Mouse (Mus musculus): Measurements from ENCODE around the gene Mgl2. TPM values are rescaled to one million over a fixed set of nuclear protein-coding genes. Genes with fewer than 3 reads are reported as not detected.

Gene Mgl2
- 0.10 TPM in 1 of 2 replicates, not detected in the other for polyA plus RNA-seq (2012; ENCODE audit: low replicate concordance)

DNA sequence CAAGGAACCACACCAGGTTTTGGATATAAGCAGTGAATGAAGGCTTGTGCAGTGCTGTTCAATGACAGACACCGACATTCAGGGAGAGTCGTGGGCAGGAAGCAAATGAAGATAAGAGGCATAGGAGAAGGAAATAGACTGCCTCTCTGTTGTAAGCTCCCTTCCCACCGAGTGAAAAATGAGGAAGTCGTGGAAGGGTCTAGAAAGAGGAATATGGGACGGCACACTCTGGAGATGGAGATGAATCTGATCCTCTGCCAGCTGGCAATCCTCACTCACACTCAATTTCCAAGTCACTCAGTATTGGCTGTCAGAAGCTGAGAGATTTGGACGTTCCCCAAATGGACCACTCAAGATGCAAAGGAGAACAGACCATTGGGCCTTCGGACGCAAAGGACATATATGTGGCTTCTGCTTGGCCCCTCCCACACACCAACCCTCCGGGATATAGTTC is at the start of gene Mgl2:
Gene Mgl2 (plus strand): TSS at position 404 of the 454 bp plus-strand sequence.

DNA sequence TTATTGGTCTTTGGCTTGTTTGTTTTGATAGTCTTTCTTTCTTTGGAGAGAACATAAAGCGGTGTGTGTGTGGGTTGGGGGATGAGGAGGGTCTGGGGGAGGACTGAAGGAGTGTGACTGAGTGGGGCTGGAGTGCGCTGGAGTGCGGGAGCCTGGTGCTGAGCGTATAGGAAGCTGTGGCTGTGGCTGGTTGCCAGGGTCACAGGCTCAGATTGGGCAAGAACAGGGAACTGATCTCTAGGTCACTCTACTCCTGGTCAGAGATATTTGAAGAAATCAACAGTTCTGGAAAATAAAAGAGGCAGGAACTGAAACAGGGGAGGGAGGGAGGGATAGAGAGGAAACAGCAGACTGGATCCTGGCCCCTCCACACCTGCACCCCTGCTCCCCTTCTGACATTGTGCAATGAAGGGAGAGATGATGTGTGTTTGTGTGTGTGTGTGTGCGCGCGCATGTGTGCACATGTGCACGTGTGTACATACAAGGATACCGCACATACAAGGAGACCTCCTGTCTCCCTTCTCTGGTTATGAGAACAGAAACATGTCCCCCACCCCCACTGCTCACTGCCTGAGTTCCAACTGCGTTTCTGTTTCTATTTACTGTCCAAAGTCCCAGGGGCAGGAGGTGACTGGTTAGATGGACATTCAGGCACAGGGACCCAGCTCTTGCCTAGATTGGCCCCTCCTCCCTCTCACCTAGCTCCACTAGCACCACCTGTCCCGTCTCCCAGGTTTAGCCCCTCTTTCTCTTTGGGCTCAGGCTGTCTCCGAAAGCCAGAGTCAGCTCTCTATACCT is 37.9 kb upstream of the Mgl2 start, which contains the start of gene Asgr2:
Gene Asgr2 (plus strand): TSS at position 659 of the 798 bp plus-strand sequence.

DNA sequence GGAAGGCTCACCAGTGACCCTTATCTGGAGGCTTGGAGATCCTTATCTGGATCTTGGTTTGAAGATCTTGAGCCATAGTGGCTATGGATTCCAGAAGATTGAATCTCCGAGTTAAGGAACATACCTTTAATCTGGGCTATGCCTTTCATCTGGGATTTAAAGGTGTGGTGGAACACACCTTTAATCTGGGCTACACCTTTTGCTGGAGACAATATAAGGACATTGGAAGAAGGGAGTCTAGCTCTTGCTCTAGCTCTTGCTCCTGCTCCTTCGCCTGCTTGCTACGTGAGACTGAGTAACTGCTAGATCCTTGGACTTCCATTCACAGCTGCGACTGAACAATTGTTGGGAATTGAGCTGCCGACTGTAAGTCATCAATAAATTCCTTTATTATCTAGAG is 25.8 kb downstream of the Mgl2 start, which contains the start of gene Clec10a:
Gene Clec10a (plus strand): TSS at position 301 of the 400 bp plus-strand sequence.

Other genes with a start within 250 kb of the Mgl2 start
- gene Kctd11, start 248.9 kb upstream of the Mgl2 start, polyA plus RNA-seq (2012; ENCODE audit: low replicate concordance) = 3.0 and 3.7 TPM in 2 replicates
- gene Acap1, start 234.8 kb upstream of the Mgl2 start, polyA plus RNA-seq (2012; ENCODE audit: low replicate concordance) = 193 and 275 TPM in 2 replicates
- gene 2810408A11Rik, start 229.3 kb upstream of the Mgl2 start, polyA plus RNA-seq (2012; ENCODE audit: low replicate concordance) = 1.1 and 1.5 TPM in 2 replicates
- 67.4 and 137 TPM in 2 replicates for gene Neurl4, start 229.3 kb upstream of the Mgl2 start, polyA plus RNA-seq (2012; ENCODE audit: low replicate concordance)
- 109 and 212 TPM in 2 replicates for gene Gps2, start 216.4 kb upstream of the Mgl2 start, polyA plus RNA-seq (2012; ENCODE audit: low replicate concordance)
- gene Eif5a, start 208.4 kb upstream of the Mgl2 start, polyA plus RNA-seq (2012; ENCODE audit: low replicate concordance) = 938 and 1,043 TPM in 2 replicates
- gene Ybx2, start 194.5 kb upstream of the Mgl2 start, polyA plus RNA-seq (2012; ENCODE audit: low replicate concordance) = 0.54 and 2.7 TPM in 2 replicates
- gene Slc2a4, start 182.1 kb upstream of the Mgl2 start, polyA plus RNA-seq (2012; ENCODE audit: low replicate concordance) = 15.8 TPM in 1 of 2 replicates, not detected in the other
- 0.27 and 0.88 TPM in 2 replicates for gene Cldn7, start 165.6 kb upstream of the Mgl2 start, polyA plus RNA-seq (2012; ENCODE audit: low replicate concordance)
- 123 and 255 TPM in 2 replicates for gene Ctdnep1, start 149.2 kb upstream of the Mgl2 start, polyA plus RNA-seq (2012; ENCODE audit: low replicate concordance)
- gene Elp5, start 147.8 kb upstream of the Mgl2 start, polyA plus RNA-seq (2012; ENCODE audit: low replicate concordance) = 11.9 and 17.1 TPM in 2 replicates
- 344 and 452 TPM in 2 replicates for gene Gabarap, start 139.2 kb upstream of the Mgl2 start, polyA plus RNA-seq (2012; ENCODE audit: low replicate concordance)
- gene Phf23, start 134.6 kb upstream of the Mgl2 start, polyA plus RNA-seq (2012; ENCODE audit: low replicate concordance) = 67.4 and 84.5 TPM in 2 replicates
- gene Dvl2, start 129.7 kb upstream of the Mgl2 start, polyA plus RNA-seq (2012; ENCODE audit: low replicate concordance) = 49.3 and 51.4 TPM in 2 replicates
- gene Acadvl, start 114.9 kb upstream of the Mgl2 start, polyA plus RNA-seq (2012; ENCODE audit: low replicate concordance) = 24.5 and 32.0 TPM in 2 replicates
- gene Dlg4, start 113.4 kb upstream of the Mgl2 start, polyA plus RNA-seq (2012; ENCODE audit: low replicate concordance) = 12.5 and 18.5 TPM in 2 replicates
- gene Asgr1, start 76.2 kb upstream of the Mgl2 start, polyA plus RNA-seq (2012; ENCODE audit: low replicate concordance) = not detected in 2 replicates
- gene Asgr2, start 37.7 kb upstream of the Mgl2 start, polyA plus RNA-seq (2012; ENCODE audit: low replicate concordance) = 0.13 and 0.17 TPM in 2 replicates
- 1.1 and 2.2 TPM in 2 replicates for gene Clec10a, start 25.9 kb downstream of the Mgl2 start, polyA plus RNA-seq (2012; ENCODE audit: low replicate concordance)
- 0.42 and 1.8 TPM in 2 replicates for gene Slc16a11, start 82.4 kb downstream of the Mgl2 start, polyA plus RNA-seq (2012; ENCODE audit: low replicate concordance)
- gene Slc16a13, start 90.7 kb downstream of the Mgl2 start, polyA plus RNA-seq (2012; ENCODE audit: low replicate concordance) = 4.8 and 6.9 TPM in 2 replicates
- 1.2 and 1.7 TPM in 2 replicates for gene Bcl6b, start 99.5 kb downstream of the Mgl2 start, polyA plus RNA-seq (2012; ENCODE audit: low replicate concordance)
- gene 0610010K14Rik, start 107.6 kb downstream of the Mgl2 start, polyA plus RNA-seq (2012; ENCODE audit: low replicate concordance) = 63.8 and 101 TPM in 2 replicates
- gene Gm21988, start 109.5 kb downstream of the Mgl2 start, polyA plus RNA-seq (2012; ENCODE audit: low replicate concordance) = 2.8 and 4.1 TPM in 2 replicates
- gene Rnasek, start 109.5 kb downstream of the Mgl2 start, polyA plus RNA-seq (2012; ENCODE audit: low replicate concordance) = 44.8 and 229 TPM in 2 replicates
- 0.63 and 0.76 TPM in 2 replicates for gene Alox12, start 125.0 kb downstream of the Mgl2 start, polyA plus RNA-seq (2012; ENCODE audit: low replicate concordance)
- 0.10 TPM in 1 of 2 replicates, not detected in the other for gene Alox12e, start 192.3 kb downstream of the Mgl2 start, polyA plus RNA-seq (2012; ENCODE audit: low replicate concordance)
- 1.4 and 1.8 TPM in 2 replicates for gene Alox15, start 221.7 kb downstream of the Mgl2 start, polyA plus RNA-seq (2012; ENCODE audit: low replicate concordance)

Measured in hematopoietic multipotent progenitor cell, adult 10-12 weeks (in vitro differentiated cells).